Mouse (Mus musculus): Measurements from ENCODE around the gene Eml5.

DNA sequence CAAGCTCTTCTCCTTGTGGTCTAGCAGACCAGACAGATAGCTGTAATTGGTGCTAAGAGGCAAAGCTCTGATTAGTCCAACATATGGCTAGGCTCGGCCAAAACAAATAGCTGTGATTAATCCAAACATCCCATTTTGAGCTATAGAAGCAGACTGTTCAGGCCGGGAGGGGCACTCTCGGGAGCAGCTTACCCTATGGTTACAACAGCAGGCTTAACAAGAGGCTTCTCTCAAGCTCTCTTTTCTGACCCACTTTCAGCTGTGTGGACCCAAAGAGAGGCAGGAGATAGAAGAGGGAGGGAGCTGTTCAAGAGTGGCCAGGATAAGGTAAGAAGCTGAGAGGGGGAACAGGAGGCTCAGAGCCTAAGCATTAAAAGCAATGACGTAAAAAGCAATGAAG, 155.7 kb downstream of the Eml5 start:
- TF ChIP-seq POLR2A (IDR thresholded peaks at IDR 0.05; ENCODE audit: insufficient read length, low read depth) (no peak), MYOG (IDR thresholded peaks at IDR 0.05; ENCODE audit: control insufficient read depth in 1 of 3, insufficient read depth in 1 of 3, insufficient read length in 2 of 3, low read depth in 2 of 3) (no peak), TCF12 (IDR thresholded peaks at IDR 0.05; ENCODE audit: insufficient read depth, poor library complexity, severe bottlenecking) (no peak), E2F4 (IDR thresholded peaks at IDR 0.05; ENCODE audit: insufficient read depth) (no peak), SRF (IDR thresholded peaks at IDR 0.05; ENCODE audit: control insufficient read depth, insufficient read length, low read depth) (no peak), POLR2AphosphoS2 (IDR thresholded peaks at IDR 0.05; ENCODE audit: insufficient read length, low read depth) (no peak), CEBPB (IDR thresholded peaks at IDR 0.05; ENCODE audit: insufficient read depth, poor library complexity, severe bottlenecking) (no peak), MAX (IDR thresholded peaks at IDR 0.05; ENCODE audit: low read depth) (no peak), USF1 (IDR thresholded peaks at IDR 0.05; ENCODE audit: low read depth) (no peak), REST (IDR thresholded peaks at IDR 0.05; ENCODE audit: insufficient read depth, insufficient read length) (no peak)

Data from myocyte (in vitro differentiated cells).